Mouse (Mus musculus) fibroblast of lung, adult 2 months (primary cell): ENCODE results near the gene Synpo2.

Source experiments
- DNase-seq: peaks from one replicate; pipeline ENCODE4 v3.0.0-alpha.2; 2011; ENCODE audit warnings: low read depth

Gene Synpo2

DNA sequence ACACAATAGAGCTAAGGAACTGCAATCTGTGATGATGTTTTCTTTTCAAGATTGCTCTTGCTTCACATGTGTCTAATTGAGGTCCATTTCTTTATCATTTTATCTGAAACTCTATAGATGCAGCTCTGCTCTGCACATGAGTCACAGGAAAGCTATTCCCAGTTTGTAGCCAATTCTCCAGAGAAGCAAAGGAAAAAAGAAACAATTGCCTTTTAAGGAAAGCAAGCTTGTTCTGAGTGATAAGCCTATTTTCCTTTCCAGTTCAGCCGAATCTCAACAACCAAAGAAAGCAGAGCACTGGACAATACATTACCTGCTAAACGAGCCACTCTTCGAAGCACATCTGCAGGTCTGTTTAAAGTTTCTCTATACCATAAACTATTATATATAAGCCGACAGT is 31.3 kb downstream of the Synpo2 start:
- DNase-seq = no peak

DNA sequence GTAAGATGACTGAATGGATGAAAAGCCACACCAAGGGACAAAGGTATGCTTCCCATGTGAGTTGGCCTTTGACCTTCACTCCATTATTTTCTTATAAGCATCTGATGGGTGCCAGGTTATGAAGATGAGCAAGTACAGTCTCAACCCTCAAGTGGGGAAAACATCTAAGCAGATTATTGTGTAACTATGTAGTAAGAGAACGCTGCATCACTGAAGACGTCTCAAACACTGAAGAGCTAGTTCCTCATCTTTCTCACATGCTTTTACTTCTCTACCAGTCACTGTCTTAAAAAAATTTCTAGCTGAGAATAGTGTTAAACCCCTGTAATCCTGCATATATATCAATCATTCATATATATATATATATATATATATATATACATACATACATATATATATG is 34.2 kb downstream of the Synpo2 start:
- DNase-seq = no peak

DNA sequence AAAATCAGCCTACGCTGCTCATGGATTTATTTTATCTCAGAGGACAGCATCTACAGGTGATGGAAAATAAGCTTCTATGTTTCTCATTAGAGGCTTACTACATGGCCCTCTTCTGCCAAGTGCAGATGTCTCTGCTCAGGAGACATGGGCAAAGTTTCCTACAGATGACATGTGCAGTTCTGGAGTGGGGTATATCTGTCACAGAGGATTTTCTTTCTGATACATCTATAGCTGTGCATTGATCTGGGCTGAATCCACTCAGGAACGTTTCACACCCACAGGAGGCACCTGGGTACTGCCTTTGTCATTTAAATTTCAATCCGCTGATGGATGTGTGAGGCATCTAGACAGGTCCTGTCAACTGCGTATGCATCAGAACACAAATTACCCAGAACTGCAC is 42.2 kb downstream of the Synpo2 start:
- no peak for DNase-seq

DNA sequence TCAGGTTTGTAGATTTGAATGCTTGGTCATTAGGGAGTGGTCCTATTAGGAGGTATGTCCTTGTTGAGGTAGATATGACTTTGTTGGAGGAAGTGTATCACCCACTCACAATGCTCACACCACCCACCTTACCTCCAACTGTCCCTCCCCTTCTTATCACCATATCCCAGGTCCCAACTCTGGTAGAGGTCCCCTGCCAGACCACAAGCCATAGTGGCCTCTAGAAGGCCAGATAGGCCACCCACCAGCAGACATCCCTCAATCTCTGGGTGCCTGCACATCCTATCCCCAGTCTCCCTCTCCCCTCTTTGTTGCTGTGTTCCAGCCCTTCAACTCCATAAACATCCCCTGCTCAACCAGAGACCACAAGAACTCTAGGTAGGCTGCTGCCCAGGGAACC is 44.3 kb downstream of the Synpo2 start:
- DNase-seq = no peak

DNA sequence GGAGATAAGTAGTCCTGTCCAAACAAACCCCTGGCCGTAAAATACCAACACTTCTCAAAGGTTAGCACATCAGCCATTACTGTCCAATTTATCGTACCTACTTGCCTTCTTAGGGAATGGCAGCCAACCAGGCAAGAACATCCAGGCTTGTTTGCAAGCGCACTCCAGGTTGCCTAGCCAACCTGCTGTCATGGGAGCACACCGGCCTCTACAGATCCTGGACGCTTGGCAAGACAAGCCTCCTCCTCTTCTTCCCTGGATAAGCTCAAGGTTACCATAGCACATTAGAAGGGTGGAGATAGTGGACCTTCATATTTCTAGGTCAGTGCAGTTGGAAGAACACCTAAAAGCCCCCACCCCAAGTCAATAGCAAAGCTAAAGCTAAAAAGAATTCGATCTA is 45.6 kb downstream of the Synpo2 start:
- DNase-seq = no peak

DNA sequence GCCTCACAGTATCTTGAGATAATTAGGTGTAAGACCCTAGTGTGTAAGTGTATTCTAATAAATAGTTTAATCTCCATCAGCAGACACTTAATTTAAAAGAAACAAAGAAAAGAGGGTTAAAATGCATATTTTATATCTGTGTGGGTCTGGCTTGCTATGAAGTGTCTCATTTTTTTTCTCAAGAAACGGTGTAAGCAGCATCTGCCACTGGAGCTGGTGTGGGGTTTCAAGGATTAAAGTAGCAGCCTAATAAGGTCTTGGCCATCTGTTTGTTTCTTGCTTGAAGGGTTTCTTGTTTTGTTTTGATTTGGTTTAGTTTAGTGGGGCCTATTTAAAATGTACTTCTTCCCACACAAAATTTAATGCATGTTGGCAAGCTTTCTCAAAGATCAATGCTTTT is 46.1 kb downstream of the Synpo2 start:
- no peak for DNase-seq

DNA sequence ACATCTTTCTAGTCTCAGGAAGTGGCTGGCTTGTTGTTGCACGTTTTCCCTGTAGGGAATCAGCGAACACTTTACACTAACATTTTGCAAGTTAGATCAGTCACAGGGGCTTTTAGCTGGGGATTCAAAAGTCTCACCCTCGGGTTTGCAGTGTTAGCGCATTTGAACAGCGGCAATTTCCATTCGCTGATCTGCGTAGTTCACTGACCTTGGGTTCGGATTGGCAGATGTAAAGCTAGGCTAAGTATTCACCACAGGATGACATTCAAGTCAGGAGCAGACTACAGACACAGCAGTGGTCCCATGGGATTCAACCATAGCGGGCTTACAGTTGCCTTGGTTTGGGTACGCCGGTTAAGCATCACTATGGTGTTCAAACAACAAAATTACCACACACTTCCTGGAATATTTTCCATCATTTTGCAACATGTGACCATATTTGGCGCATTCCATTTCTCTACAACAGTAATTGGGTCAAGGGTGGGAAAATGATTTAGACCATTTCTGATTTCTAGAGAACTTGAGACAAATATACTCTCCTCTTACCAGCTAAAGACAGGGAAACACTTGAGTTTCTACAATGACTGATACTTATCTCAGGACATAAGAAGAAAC is 47.2 kb downstream of the Synpo2 start:
- DNase-seq = no peak

DNA sequence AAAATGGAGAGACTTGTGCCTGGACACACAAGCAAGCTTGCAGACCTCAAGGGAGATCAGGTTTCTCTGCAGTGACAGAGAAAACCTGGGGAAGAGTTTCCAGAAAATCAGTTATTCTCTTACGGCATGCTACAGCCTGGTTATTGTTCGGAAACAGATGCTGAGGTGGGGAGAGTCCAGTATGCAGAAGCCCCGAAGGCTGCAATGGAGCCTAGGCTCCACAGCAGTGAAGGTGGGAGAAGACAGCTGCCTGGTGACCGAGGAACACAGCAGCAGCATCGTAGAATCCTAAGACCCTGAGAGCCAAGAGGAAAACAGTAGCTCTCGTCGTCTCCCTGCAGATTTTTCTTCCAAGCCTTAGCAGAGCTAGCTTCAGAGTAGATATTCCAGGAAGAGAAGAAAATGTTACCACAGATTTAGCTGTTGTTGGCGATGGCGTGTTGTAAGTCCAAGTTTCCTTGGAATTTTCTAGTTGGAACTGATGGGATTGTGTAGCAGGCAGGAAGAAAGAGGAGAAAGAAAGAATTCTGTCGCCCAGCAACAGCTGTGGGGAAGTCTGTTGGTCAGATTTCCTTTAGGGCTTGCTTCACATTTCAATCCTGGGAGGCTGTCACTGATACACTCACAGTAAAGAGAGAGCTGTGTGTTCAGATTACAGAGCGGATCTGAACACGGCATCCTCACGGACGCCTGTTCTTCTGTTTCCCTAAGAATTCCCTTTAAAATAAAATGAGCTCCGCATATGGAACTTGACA is 48.4 kb downstream of the Synpo2 start:
- no peak for DNase-seq

DNA sequence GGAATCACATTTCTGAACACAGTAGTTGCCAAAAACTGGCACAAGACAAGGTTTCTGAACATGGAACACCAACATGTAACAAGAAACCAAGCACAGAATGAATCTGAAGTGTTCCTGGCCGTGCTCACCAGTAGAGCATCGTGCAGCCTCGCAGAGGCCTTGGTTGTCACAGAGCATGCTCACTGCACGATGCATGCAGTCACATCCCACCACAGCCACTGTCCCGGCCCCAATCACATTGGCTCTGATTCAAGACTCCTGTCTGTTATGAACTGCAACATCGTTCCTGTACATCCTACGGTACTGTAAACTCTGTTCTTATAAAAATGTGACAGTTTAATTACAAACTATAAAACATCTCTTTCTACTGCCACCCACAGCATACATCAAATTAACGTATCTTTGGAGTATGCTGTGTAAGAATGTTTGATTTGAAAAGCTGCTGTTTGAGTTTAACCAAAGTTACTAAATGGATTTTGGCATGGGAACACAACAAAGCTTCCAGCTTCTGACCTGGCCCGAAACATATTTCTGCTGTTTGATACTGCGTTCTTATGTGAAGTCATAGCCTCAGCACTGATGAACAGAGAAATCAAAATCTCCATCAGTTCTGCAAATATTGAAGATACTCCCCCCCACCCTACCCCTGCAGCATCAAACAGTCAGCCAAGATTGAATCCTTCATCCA is 50.6 kb downstream of the Synpo2 start:
- DNase-seq = no peak

DNA sequence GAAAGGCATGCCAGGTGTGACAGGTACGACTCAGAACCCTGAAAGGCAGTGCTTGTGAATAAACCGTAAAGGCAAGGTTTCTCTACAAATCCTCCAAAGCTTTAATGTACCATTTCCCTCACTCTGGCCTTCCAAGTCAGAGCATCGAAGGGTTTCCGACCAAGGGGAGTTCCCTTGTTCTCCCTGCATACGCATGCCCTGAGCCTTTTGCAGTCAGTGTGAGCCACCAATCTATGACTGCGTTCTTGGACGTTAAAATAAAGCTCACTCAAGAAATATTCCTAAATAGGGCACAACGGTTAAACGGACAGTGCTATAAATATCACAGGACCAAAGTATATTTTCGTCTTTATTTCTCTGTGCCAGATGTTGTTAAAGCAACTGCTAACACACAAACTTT is 51.7 kb downstream of the Synpo2 start:
- DNase-seq = no peak

DNA sequence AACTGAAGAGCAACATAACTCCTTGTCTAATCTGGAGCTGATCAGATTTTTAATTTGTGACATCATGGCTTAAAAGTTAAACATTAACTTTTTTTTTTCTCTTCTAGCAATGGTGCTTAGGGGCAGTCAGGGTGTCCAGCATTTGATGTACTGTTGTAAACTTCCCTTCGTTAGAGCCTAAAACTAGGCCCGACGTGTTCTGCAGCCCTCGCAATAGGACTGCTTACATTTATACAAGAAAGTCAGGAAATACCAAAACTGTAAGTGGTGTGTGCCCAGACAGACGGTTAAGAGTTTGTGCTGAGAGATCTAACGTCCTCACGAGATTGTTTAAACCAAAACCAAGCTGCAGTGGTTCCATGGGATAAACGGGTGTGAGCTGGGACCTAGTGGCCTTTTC is 56.4 kb downstream of the Synpo2 start:
- DNase-seq = no peak

DNA sequence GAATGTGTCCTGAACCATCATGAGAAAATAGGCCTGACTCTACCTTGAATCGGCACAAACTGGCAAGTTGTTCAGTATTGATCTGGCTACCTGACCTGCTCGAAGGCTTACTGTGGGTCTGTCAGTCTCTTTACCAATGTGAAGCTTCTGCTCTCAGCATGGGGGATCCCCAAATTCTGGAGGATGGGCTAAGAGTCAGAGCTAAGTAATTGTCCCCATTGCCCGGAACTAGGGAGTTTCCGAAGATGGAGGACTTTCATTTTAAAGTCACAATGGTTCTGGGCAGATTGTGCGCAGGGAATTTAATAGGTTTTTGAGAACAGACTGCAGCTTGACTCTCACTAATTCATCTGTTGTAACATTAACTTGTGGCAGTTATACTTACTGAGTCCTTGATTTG is 56.9 kb downstream of the Synpo2 start:
- no peak for DNase-seq

DNA sequence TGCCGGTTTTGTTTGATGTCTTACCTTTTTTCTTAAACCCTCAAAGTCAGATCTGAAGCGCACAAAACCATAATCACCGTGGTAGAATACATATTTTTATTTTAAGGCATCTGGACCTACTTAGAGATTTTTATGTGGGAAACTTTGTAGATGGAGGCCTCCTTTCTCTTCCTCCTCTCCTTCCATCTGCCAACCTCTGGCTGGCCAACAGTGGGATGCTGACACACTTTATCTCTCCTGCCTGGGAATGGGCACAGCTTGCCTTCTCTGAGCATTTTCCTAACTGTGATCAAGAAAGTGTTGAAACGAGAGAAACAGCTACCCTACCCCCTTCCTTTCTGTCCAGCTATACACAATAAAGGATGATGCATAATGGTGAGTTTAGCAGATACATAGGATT is 57.5 kb downstream of the Synpo2 start:
- no peak for DNase-seq

DNA sequence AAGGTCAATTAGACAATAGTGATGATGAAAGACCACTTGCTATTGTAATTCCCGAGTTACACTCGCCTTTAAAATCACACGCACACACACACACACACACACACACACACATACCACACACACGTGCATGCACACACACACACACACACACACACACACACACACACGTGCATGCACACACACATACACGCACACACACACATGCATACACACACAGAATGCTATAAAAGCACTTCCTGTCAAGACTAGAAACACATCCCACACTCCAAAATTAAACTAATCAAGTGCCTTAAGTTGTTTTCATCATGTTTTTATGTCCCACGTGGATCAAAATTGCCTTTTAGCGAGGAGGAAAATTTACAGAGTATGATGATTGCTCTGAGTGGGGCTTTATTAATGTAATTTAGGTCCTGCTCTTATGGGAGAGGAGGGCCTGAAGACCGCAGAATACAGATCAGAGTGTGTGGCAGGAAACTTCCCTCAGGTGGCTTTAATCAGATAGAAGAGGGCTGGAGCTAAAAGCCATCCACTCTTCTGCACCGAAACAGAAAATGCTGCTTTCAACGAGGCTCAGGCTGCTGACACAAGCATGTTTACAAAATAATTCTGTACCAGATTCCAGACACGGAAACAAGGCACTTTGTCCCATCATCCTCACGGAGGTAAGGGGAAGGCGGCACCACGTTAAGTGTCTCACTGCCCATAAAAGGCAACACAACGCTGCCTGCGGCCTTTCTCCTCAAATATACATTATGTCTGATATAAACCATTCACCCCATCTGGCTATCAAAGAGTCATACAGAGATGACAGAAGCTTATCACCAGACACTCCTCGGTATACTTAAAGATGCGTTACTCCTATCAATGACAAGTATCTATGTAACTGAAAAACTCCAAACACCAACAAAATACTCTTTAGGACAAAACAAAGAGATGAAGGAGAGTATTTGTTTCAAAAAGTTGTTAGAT is 59.3 kb downstream of the Synpo2 start:
- no peak for DNase-seq

DNA sequence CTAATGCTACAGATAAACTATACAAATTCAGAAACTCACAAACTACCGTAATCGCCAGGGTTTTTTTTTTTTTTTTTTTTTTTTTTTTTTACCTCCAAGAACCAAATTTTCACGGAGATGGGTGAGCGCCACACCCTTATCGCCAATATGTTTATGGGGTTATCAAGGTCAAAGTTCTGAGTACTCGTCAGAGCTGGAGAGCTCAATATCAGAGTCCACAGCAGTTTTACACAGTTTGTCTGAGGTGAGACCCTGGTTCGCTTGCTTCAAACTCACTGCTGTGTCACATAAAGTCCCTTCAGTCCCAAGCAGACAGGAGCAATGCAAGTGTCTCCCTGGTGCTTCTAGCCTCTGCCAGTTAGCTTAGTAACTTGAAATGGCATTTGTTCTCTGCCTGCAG is 60.8 kb downstream of the Synpo2 start:
- DNase-seq = no peak

DNA sequence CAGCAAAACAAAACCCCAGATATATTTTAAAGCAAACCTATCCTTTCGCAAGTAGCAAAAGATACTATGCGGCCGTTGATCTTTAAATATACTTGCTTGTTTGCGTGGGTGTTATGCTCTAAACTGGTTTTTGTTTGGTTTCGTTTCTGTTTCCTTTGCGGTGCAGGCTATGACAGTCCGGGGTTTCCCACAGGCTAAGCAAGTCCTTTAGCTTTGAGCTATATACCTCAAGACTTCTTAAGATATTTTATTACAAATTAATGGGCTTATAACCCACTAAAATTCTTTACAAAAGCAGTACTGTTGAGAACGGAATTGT is 61.6 kb downstream of the Synpo2 start:
- DNase-seq = no peak

DNA sequence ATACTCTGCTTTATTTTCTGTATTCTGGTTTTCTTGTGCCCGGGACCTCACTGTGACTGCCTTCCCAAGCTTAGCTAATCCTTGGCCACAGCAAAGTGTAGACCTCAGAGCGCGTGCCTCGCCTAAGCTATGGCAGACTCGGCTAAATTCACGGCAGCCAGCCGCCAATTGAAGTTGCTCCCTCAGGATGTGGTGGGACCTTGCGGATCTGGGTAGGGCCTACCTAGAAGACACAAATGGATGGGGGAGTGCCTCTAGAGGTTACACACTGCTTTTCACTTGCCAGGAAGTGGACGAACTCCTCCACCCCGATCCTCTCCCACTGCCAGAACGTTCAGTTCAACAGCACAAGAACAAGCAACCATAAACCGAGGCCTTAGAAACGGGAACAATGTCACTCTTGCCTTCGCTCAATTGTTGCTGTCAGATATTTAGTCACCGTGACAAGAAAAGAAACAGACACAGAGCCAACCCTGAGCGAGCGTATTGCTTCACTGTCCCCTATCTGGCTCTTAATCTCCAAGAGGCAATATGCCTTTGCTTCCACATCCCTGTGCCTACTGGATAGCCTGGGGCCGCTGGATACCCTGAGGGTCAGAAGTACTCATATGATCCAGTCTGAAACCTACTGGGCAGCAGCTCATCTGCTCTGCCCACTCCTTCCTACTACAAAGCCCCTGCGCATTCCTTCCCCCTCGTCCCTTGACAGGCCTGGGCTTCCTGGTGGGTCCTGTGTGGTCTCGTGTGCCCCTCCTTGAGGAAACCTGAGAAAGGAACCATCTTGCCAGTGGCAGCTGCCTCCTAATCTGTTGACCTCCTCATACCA is 62.2 kb downstream of the Synpo2 start:
- DNase-seq = no peak

DNA sequence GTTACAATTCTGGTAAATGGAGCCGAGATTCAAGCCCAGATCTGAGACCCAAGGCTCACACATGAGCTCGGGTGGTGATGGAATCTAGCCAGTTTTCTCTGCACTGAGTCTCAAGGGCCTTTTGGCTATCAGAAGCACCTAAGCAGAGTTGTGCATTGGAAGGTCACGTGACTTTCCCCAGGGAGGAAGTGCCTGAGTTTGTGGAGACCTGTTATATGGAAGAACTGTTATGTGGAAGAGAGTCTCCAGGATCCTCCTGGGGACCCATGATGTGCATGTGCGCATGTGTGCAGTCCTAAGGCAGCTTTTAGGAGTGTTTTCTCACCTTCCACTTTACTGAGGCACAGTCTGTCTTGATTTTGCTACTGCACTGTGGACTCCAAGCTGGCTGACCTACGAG is 63.8 kb downstream of the Synpo2 start:
- no peak for DNase-seq

DNA sequence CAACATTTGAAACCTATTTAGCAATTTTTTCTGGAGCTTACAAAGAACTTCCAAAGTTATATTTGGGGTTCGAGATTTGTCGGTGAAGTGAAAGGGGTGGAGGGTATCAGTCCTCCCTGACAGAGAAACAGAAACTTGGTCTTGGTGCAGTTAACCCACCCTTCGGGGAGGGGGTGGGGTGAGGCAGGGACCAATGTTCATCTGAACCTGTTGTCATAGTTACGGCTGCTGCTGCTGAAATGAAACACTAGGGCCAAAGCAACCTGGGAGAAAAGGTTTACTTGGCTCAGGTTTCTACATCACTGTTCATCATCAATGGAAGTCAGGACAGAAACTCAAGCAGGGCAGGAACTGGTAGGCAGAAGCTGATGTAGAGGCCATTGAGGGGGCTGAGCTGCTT is 66.6 kb downstream of the Synpo2 start:
- DNase-seq = no peak

DNA sequence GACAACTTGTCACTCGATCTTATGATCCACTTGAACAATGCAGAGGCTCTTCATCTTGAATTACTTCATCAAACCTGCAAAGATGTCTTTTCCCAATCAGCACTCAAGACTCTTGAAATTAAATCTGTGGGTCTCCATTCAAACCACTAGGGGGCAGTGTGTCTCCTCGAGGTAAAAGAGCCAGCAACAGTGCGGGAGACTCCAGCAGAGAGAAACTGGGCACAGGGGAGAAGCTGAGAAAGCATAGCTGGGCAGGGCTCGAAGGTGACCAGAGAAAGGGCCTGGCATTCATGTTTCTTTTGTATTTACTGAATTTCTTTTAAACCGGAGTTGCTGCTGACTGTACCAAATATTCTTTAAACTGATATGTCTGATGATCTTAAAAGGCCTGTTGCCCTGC is 67.1 kb downstream of the Synpo2 start:
- DNase-seq = no peak

DNA sequence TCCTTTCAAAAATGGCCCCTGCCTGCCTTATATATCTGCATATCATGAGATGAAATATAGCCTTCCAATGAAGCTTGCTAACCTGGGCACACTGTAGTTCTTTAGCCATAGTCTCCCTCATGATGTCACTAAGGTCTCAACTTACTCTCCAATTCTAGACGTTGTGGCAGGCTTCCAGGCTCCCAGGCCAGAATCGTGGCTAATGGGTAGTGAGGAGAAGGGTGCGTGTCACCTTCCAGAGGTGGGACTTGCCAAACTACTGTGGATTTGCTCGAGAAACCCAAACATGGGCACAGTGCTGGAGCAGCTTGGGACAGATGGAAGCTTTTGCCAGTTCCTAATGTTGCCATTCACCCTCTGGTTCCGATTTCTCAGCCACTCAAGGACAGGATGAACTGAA is 69.5 kb downstream of the Synpo2 start:
- no peak for DNase-seq

DNA sequence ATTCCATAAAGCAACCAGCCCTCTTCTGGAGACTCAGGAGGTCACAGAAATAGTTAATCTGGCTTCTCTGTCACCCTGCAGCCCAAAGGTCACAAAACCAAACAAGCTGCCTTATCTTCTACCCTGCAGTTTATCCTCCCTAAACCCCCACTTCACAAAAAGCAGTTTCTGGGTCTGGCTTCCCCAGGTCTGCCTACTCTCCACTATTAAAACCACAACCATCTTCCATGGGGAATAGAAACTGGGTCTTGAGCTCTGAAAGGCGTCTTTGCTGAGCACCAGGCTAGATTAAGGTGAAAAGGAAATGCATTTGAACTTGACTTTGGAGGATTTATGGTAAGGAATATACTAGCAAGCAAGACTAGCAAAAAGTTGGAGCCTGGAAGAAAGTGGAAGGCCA is 71.8 kb downstream of the Synpo2 start:
- DNase-seq = no peak
